Mouse (Mus musculus) neutrophil, adult 65 days (primary cell): Measurements from ENCODE around the gene Gm5485. TPM values are rescaled to one million over a fixed set of nuclear protein-coding genes. Genes with fewer than 3 reads are reported as not detected.

Experiments used
- total RNA-seq: library from RNA; stranded (reverse); gene quantifications from 2 replicates; pipeline ENCODE4 v1.2.4, GENCODE M21; 2023

Gm5485 gene
- total RNA-seq = not detected in 2 replicates

GRCm38 (mm10) chr16:48412246-48412645, at the start of gene Gm5485:
Gm5485 (minus strand) TSS chr16:48412416.

GRCm38 (mm10) chr16:48431027-48431426, 18.8 kb upstream of the Gm5485 start, which contains the start of gene Morc1:
Morc1 (plus strand) TSS chr16:48431237.

Other genes with a start within 250 kb of the Gm5485 start
- gene Dppa4, start 128.7 kb downstream of the Gm5485 start, total RNA-seq = not detected in 2 replicates
- not detected in 2 replicates for gene Dppa2, start 108.5 kb downstream of the Gm5485 start, total RNA-seq
- gene Morc1, start 18.8 kb upstream of the Gm5485 start, total RNA-seq = not detected in 2 replicates